ENCODE assay signal across 25 mouse cellular contexts in genomic region chr15:12766848-12767247, GRCm38 (mm10). TPM values are rescaled to one million over a fixed set of nuclear protein-coding genes. Genes with fewer than 3 reads are reported as not detected.
DNase-seq lines count a peak whose midpoint lies in the region; ATAC-seq and TF ChIP-seq lines count a peak whose summit lies in the region.
"Had no signal": no experiment of that assay in that cellular context is flagged by ENCODE, and none has a peak within 500 bp of the region (broad histone marks: within the 10 kb centered on the region; RNA-seq: fewer than 3 reads in every experiment).

No protein-coding gene starts in this region.

- no peak overlapping the region for H3K4me2 ChIP-seq in forebrain, embryonic 13.5 days

- no peak overlapping the region for H3K27ac ChIP-seq in MEL (ENCODE audit: control insufficient read depth, low read depth, low read length)
- H3K27ac ChIP-seq in forebrain, embryonic 13.5 days = no peak overlapping the region

- H3K79me2 ChIP-seq in MEL (ENCODE audit: control insufficient read depth, insufficient read depth, low read length, poor library complexity) = no peaks in the 10 kb centered on the region

- DNase-seq in 416B (ENCODE audit: low read depth) = peak; percentile 11
- DNase-seq in G1E (ENCODE audit: low spot score) = no peak
- DNase-seq in MEL (ENCODE audit: low read depth, low spot score) = no peak
- peak; percentile 6 for DNase-seq in brain, adult 2 months (ENCODE audit: low read depth, low spot score)
- DNase-seq in kidney, postnatal 14 days = no peak
- DNase-seq in layer of hippocampus, postnatal 14 days (ENCODE audit: low spot score in 2 of 2) = no peak
- no peak for DNase-seq in urinary bladder, adult 18-20 months (ENCODE audit: low spot score in 2 of 2)
- DNase-seq: adrenal gland, adult 2 months; adrenal gland, adult 8-10 months; adrenal gland, postnatal 10 days; adrenal gland, postnatal 14 days; adrenal gland, postnatal 25 days; adrenal gland, postnatal 36 days; B cell, adult 2 months; cerebellum, adult 11 months; cerebellum, adult 11-12 months; cerebellum, adult 18-20 months; cerebellum, adult 2 months; cerebellum, adult 8-10 months; cerebellum, adult 9-10 months had no signal

- ATAC-seq in G1E (ENCODE audit: extremely low read depth, insufficient number of reproducible peaks, low FRiP score, poor library complexity, severe bottlenecking) = peak; percentile 15; the same call in 1 of the 2 replicates
- ATAC-seq in forebrain, embryonic 13.5 days = no peak
- ATAC-seq: activated CD4-positive, CD25-positive, alpha-beta regulatory T cell, adult 4 months; CD4-positive, CD25-positive, alpha-beta regulatory T cell, adult 4 months; Patski had no signal

- WGBS in forebrain, embryonic 13.5 days = 72% methylated on average over 4 of the region's 4 CpGs

- no peaks in the 10 kb centered on the region for H3K9me3 ChIP-seq in G1E (replicated peaks)
- H3K9me3 ChIP-seq in MEL (replicated peaks; ENCODE audit: insufficient read depth, low read length) = no peaks in the 10 kb centered on the region
- no peaks in the 10 kb centered on the region for H3K9me3 ChIP-seq in forebrain, embryonic 13.5 days (replicated peaks)

- H3K4me1 ChIP-seq in G1E (ENCODE audit: insufficient read depth, low read depth, low read length) (peaks cover 24% of the 10 kb centered on the region), MEL (ENCODE audit: control insufficient read depth in 1 of 2, insufficient read depth in 2 of 2, low read length in 2 of 2) (peaks cover 4 to 14% of the 10 kb centered on the region in 2 experiments; a peak in 3 of 4 replicates)
- H3K4me1 ChIP-seq in forebrain, embryonic 13.5 days = no peaks in the 10 kb centered on the region

- peak; percentile 68 to 69 for TF ChIP-seq EP300 in MEL (IDR thresholded peaks at IDR 0.05; ENCODE audit: low read depth in 1 of 2, low read length in 2 of 2)

- no peak for TF ChIP-seq POLR2A in MEL (IDR thresholded peaks at IDR 0.05; ENCODE audit: control insufficient read depth in 1 of 2, insufficient read depth in 1 of 2, low read depth in 1 of 2, low read length in 2 of 2, poor library complexity in 1 of 2)

- H3K27me3 ChIP-seq in G1E (ENCODE audit: insufficient read depth, low read length) (no peaks in the 10 kb centered on the region; the same call in 1 of the 2 replicates), MEL (ENCODE audit: control insufficient read depth in 1 of 2, insufficient read depth in 2 of 2, low read length in 2 of 2) (peaks cover 4 to 5% of the 10 kb centered on the region in 2 experiments; a peak in 2 of 4 replicates)
- H3K27me3 ChIP-seq in forebrain, embryonic 13.5 days = no peaks in the 10 kb centered on the region
- H3K27me3 ChIP-seq: CH12.LX had no signal

- H3K4me3 ChIP-seq in G1E (ENCODE audit: low read depth, low read length) (no peak overlapping the region), MEL (ENCODE audit: control insufficient read depth in 1 of 2, insufficient read depth in 1 of 2, low read depth in 2 of 2, low read length in 2 of 2) (no peak overlapping the region)
- H3K4me3 ChIP-seq in forebrain, embryonic 13.5 days = no peak overlapping the region

- H3K36me3 ChIP-seq in G1E (replicated peaks) (no peaks in the 10 kb centered on the region), MEL (ENCODE audit: control insufficient read depth in 1 of 2, insufficient read depth in 2 of 2, low read length in 2 of 2) (peaks cover 0 to 9% of the 10 kb centered on the region in 2 experiments; a peak in 2 of 4 replicates)
- H3K36me3 ChIP-seq in forebrain, embryonic 13.5 days (ENCODE audit: poor library complexity, severe bottlenecking) = no peaks in the 10 kb centered on the region

- TF ChIP-seq CTCF in G1E (IDR thresholded peaks at IDR 0.05; ENCODE audit: low read depth, low read length) (no peak), MEL (IDR thresholded peaks at IDR 0.05 in 2 of 3, conservative IDR thresholded peaks at IDR 0.05 in 1 of 3; ENCODE audit: control insufficient read depth in 1 of 3, insufficient read depth in 1 of 3, low read depth in 2 of 3, low read length in 3 of 3, poor library complexity in 1 of 3, severe bottlenecking in 1 of 3) (no peak)

- H3K9ac ChIP-seq in MEL (ENCODE audit: control insufficient read depth, low read depth, low read length, poor library complexity, severe bottlenecking) = no peak overlapping the region
- no peak overlapping the region for H3K9ac ChIP-seq in forebrain, embryonic 13.5 days

- no peak for TF ChIP-seq RAD21 in MEL (IDR thresholded peaks at IDR 0.05; ENCODE audit: low read depth, low read length)

TF ChIP-seq in MEL, 35 proteins besides CTCF, POLR2A, EP300 and RAD21:
- no peak for TF ChIP-seq TAL1 (IDR thresholded peaks at IDR 0.05; ENCODE audit: low read length)
- no peak for TF ChIP-seq USF1 (IDR thresholded peaks at IDR 0.05; ENCODE audit: low read depth, low read length)
- TF ChIP-seq TCF12 (IDR thresholded peaks at IDR 0.05; ENCODE audit: low read depth, low read length) = peak; percentile 39; the same call in 1 of the 2 replicates
- TF ChIP-seq MEF2A (IDR thresholded peaks at IDR 0.05; ENCODE audit: extremely low read depth, insufficient replicate concordance, low read depth, low read length, poor library complexity, severe bottlenecking) = no peak
- TF ChIP-seq MAFK (IDR thresholded peaks at IDR 0.05; ENCODE audit: borderline replicate concordance, low read depth, low read length) = no peak
- peak; percentile 93 for TF ChIP-seq ZNF384 (IDR thresholded peaks at IDR 0.05; ENCODE audit: low read depth, low read length)
- peak; percentile 48; the same call in 1 of the 2 replicates for TF ChIP-seq GATA1 (IDR thresholded peaks at IDR 0.05; ENCODE audit: low read depth, low read length)
- TF ChIP-seq KAT2A (conservative IDR thresholded peaks at IDR 0.05; ENCODE audit: low read depth, low read length) = no peak
- no peak for TF ChIP-seq USF2 (IDR thresholded peaks at IDR 0.05; ENCODE audit: borderline replicate concordance in 1 of 2, insufficient read depth in 1 of 2, low read depth in 1 of 2, low read length in 2 of 2)
- no peak for TF ChIP-seq MAZ (IDR thresholded peaks at IDR 0.05; ENCODE audit: low read depth, low read length)
- peak; percentile 15; the same call in 1 of the 2 replicates for TF ChIP-seq RCOR1 (IDR thresholded peaks at IDR 0.05; ENCODE audit: low read depth, low read length)
- no peak for TF ChIP-seq ZC3H11A (IDR thresholded peaks at IDR 0.05; ENCODE audit: low read depth, low read length)
- no peak for TF ChIP-seq NELFE (IDR thresholded peaks at IDR 0.05; ENCODE audit: low read depth, low read length)
- TF ChIP-seq MYB (IDR thresholded peaks at IDR 0.05; ENCODE audit: low read depth, low read length) = no peak
- TF ChIP-seq ZMIZ1 (IDR thresholded peaks at IDR 0.05; ENCODE audit: low read depth, low read length) = no peak
- no peak for TF ChIP-seq CHD2 (IDR thresholded peaks at IDR 0.05; ENCODE audit: low read length)
- TF ChIP-seq ELF1 (IDR thresholded peaks at IDR 0.05; ENCODE audit: low read depth, low read length) = no peak
- TF ChIP-seq ETS1 (IDR thresholded peaks at IDR 0.05; ENCODE audit: low read depth, low read length) = peak; percentile 62
- TF ChIP-seq BHLHE40 (IDR thresholded peaks at IDR 0.05; ENCODE audit: borderline replicate concordance, low read depth, low read length) = no peak
- no peak for TF ChIP-seq CHD1 (IDR thresholded peaks at IDR 0.05; ENCODE audit: low read depth, low read length)
- no peak for TF ChIP-seq NRF1 (IDR thresholded peaks at IDR 0.05; ENCODE audit: insufficient read depth, low read depth, low read length, poor library complexity, severe bottlenecking)
- no peak for TF ChIP-seq MXI1 (IDR thresholded peaks at IDR 0.05; ENCODE audit: low read depth, low read length)

RNA-seq across cellular contexts. Expression of gene Pdzd2, which starts 27.1 kb away (rescaled TPM):
- total RNA-seq in G1E (2014; fragmentation: Nextera tagmentation) (1.8 and 4.0 TPM in 2 replicates), G1E (2017) (0.58 and 0.98 TPM in 2 replicates), MEL (2012; rRNA removed) (0.10 and 0.15 TPM in 2 replicates)
- polyA plus RNA-seq in G1E (2012) (0.18 and 0.19 TPM in 2 replicates), MEL (2012; ENCODE audit: insufficient read depth in 1 of 2, insufficient read length in 2 of 2, low read depth in 1 of 2, low replicate concordance in 2 of 2, missing spikeins in 1 of 2) (under 1 TPM in 1 of 2 experiments, not detected in 1; 0.33 TPM)
- 10 to 100 TPM; 44.2 to 47.2 TPM for total RNA-seq in layer of hippocampus, postnatal 14 days (2021)
- polyA plus RNA-seq in forebrain, embryonic 13.5 days (2015; fragmentation: Nextera tagmentation; extraction: Ambion mirVana) = 3.9 and 5.5 TPM in 2 replicates

RNA-seq across cellular contexts. Expression of gene 6030458C11Rik, which starts 57.6 kb away (rescaled TPM):
- total RNA-seq in G1E (2014; fragmentation: Nextera tagmentation) (67.4 and 79.3 TPM in 2 replicates), G1E (2017) (54.4 and 57.8 TPM in 2 replicates), MEL (2012; rRNA removed) (16.7 and 21.9 TPM in 2 replicates)
- polyA plus RNA-seq in G1E (2012) (13.8 and 16.7 TPM in 2 replicates), MEL (2012; ENCODE audit: insufficient read depth in 1 of 2, insufficient read length in 2 of 2, low read depth in 1 of 2, low replicate concordance in 2 of 2, missing spikeins in 1 of 2) (10 to 100 TPM in 1 of 2 experiments, not detected in 1; 25.7 TPM)
- total RNA-seq in layer of hippocampus, postnatal 14 days (2021) = 10 to 100 TPM; 24.3 to 25.8 TPM
- polyA plus RNA-seq in forebrain, embryonic 13.5 days (2015; fragmentation: Nextera tagmentation; extraction: Ambion mirVana) = 36.6 and 36.8 TPM in 2 replicates

RNA-seq across cellular contexts. Expression of gene Drosha, which starts 57.8 kb away (rescaled TPM):
- total RNA-seq in G1E (2014; fragmentation: Nextera tagmentation) (124 and 132 TPM in 2 replicates), G1E (2017) (30.0 and 30.6 TPM in 2 replicates), MEL (2012; rRNA removed) (42.0 and 43.3 TPM in 2 replicates)
- polyA plus RNA-seq in G1E (2012) (366 and 422 TPM in 2 replicates), MEL (2012; ENCODE audit: insufficient read depth in 1 of 2, insufficient read length in 2 of 2, low read depth in 1 of 2, low replicate concordance in 2 of 2, missing spikeins in 1 of 2) (100 to 1,000 TPM in 1 of 2 experiments, 10 to 100 TPM in 1; 96.9 to 482 TPM)
- 10 to 100 TPM; 82.3 to 87.7 TPM for total RNA-seq in layer of hippocampus, postnatal 14 days (2021)
- polyA plus RNA-seq in forebrain, embryonic 13.5 days (2015; fragmentation: Nextera tagmentation; extraction: Ambion mirVana) = 50.9 and 55.3 TPM in 2 replicates

Comparison
In these comparisons a context has a peak if more than half of its experiments do, and no peak if none do; other contexts are left out.
1. DNase-seq: peak in 416B (single experiment) and brain, adult 2 months (single experiment); none in G1E (single experiment), MEL (single experiment), kidney, postnatal 14 days (single experiment), layer of hippocampus, postnatal 14 days (0 of 2) and urinary bladder, adult 18-20 months (0 of 2).
2. RNA of gene Pdzd2, which starts 27.1 kb away (total RNA-seq): 44.2 to 47.2 TPM in layer of hippocampus, postnatal 14 days; 0.58 to 4.0 TPM in G1E and 0.10 to 0.15 TPM in MEL; every median in the first group is over 4 times any median in the second.